Mouse (Mus musculus): Measurements from ENCODE around the gene Rtraf. TPM values are rescaled to one million over a fixed set of nuclear protein-coding genes. Genes with fewer than 3 reads are reported as not detected.

Gene Rtraf
- total RNA-seq, 4 experiments from 2014 or later, result 76.8 to 89.6 (median 79.4) TPM

Other genes with a start within 250 kb of the Rtraf start
- gene Gm2237, start 238.7 kb downstream of the Rtraf start, total RNA-seq (2022), result under 1 TPM in 2 of 4 experiments, not detected in 2; 0.19 to 0.76 TPM
- not detected for gene Gm5458, start 221.2 kb downstream of the Rtraf start, total RNA-seq (2022)
- gene Nid2, start 72.6 kb downstream of the Rtraf start, total RNA-seq (2022), result 1 to 10 TPM; 3.3 to 7.8 (median 3.6) TPM
- gene Gng2, start 153.8 kb upstream of the Rtraf start, total RNA-seq (2022), result 1 to 10 TPM in 3 of 4 experiments, under 1 TPM in 1; 0.68 to 6.9 (median 2.6) TPM